Mouse (Mus musculus) stomach, embryonic 14.5 days (tissue): ENCODE measurements around the gene Nadk. TPM values are rescaled to one million over a fixed set of nuclear protein-coding genes. Genes with fewer than 3 reads are reported as not detected.
"Not testable (repeated sequence)": the region's sequence is repeated elsewhere in the genome, so short reads cannot be mapped to it uniquely, and the experiment has no call there.

Source experiments
- ATAC-seq: fragments of 200-750 bp; cut with Nextera tagmentation; 2 replicates; pipeline ENCODE4 v1.8.0; 2017; ENCODE audit warnings: low read depth, moderate TSS enrichment; ENCODE audit not compliant: insufficient number of reproducible peaks, insufficient read depth, low FRiP score
- H3K27ac ChIP-seq: fragments of 300-500 bp; sonication (generic); 2 replicates; pipeline ENCODE4 v1.5.1; 2014; ENCODE audit warnings: mild to moderate bottlenecking, low read length, moderate library complexity, mixed read lengths
- H3K27me3 ChIP-seq: fragments of 300-500 bp; sonication (generic); 2 replicates; pipeline ENCODE4 v1.6.1; 2014; ENCODE audit warnings: low read length, control low read depth, mixed read lengths; ENCODE audit not compliant: control insufficient read depth, insufficient read depth
- H3K36me3 ChIP-seq: fragments of 300-500 bp; sonication (generic); 2 replicates; pipeline ENCODE4 v1.6.1; 2014; ENCODE audit warnings: mild to moderate bottlenecking, control low read depth, low read length, moderate library complexity, mixed read lengths; ENCODE audit not compliant: control insufficient read depth, insufficient read depth
- H3K4me1 ChIP-seq: fragments of 300-500 bp; sonication (generic); 2 replicates; pipeline ENCODE4 v1.6.1; 2014; ENCODE audit warnings: low read length, control low read depth, mixed read lengths; ENCODE audit not compliant: control insufficient read depth, insufficient read depth
- H3K4me2 ChIP-seq: fragments of 300-500 bp; sonication (generic); replicated peaks from 2 replicates; pipeline ENCODE4 v1.6.1; 2014; ENCODE audit warnings: low read depth, low read length, control low read depth
- H3K4me3 ChIP-seq: fragments of 300-500 bp; sonication (generic); 2 replicates; pipeline ENCODE4 v1.5.1; 2014; ENCODE audit warnings: low read depth, low read length, control low read depth
- H3K9ac ChIP-seq: fragments of 300-500 bp; sonication (generic); replicated peaks from 2 replicates; pipeline ENCODE4 v1.6.1; 2014; ENCODE audit warnings: low read depth, mild to moderate bottlenecking, control low read depth, low read length, moderate library complexity, mixed read lengths
- H3K9me3 ChIP-seq: fragments of 300-500 bp; sonication (generic); 2 replicates; pipeline ENCODE4 v1.6.1; 2016; ENCODE audit warnings: low read depth, low read length, control low read depth; ENCODE audit not compliant: control insufficient read depth
- WGBS: fragments of 180-500 bp; shearing (Covaris S2); extraction: QIAGEN DNeasy Blood & Tissue Kit; methylation state at CpG from one replicate; pipeline ENCODE4 v1.1.7; 2014; 5-methylcytosine and 5-hydroxymethylcytosine counted together
- polyA plus RNA-seq: library from polyadenylated mRNA; unstranded; fragments of >200 nt; fragmentation: Nextera tagmentation; extraction: Ambion mirVana; gene quantifications from 2 replicates; pipeline ENCODE4 v1.2.1, GENCODE M21; 2014

Nadk gene
- polyA plus RNA-seq, 1 experiment from 2014 or later, result 78.4 TPM

DNA sequence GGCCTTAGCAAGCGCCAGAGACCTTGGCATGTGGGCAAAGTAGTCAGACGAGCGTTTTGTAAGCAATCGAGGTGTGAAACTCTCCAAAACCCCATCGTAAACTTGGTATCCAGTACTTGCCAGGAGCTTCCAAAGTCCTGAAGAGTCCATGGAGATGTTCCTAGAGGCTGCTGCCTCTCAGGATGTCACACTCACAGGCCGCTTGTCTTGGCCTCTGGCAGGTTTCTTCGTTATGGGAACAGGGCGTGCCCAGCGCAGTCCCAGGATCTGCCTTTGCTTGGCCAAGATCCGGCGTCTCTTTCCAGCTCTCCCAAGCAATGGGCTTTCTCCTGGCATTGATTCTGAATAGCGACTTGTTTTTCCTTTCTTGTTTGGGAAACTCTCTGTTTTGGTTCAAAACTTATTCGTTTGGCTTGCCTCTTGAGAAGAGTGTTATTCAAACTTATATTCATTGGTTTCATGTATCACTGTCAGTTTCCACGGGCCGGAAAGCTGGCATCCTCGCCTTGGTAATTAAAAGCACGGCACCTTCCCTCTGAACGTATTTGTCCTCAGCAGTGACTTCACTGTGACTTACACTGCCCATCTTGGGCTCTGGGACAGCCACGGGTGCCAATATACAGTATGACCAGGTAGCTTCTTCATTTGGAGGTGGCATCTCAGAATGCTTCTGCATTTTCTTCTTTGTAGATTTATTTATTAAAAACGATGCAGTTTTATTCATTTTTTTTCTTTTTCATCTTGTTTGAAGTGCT lies 2.3 kb downstream of the Nadk start:
- Histone ChIP-seq H3K9ac (peak overlapping the region; percentile 63), H3K4me2 (peak overlapping the region; percentile 89), H3K9me3 (no peaks in the 10 kb centered on the region), H3K36me3 (peaks cover 15% of the 10 kb centered on the region; the same call in 1 of the 2 replicates), H3K27me3 (no peaks in the 10 kb centered on the region), H3K4me1 (peaks cover 37% of the 10 kb centered on the region), H3K4me3 (peak overlapping the region; percentile 54), H3K27ac (peak overlapping the region; percentile 80)
- no peak for ATAC-seq
- 14% methylated on average over 20 of the region's 20 CpGs for WGBS

DNA sequence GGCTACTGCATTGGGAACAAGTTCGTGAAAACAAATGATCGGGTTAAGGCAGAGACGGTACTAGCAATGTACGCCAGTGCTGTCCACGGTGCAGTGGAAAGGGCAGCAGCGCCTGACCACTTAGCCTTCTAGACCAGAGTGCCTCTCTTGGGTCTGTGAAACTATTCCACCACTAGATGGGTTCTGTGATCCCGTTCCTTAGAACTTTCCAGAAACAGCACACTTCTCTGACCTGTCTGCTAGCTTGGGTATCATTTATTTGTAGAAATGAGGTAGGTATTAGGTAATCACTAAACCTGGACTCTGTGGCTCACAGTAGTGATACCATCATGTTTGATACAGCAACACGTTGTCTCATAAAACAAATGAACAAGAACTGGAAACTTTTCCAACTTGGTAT lies 4.4 kb downstream of the Nadk start:
- Histone ChIP-seq H3K36me3 (no peaks in the 10 kb centered on the region), H3K27ac (no peak overlapping the region), H3K9me3 (no peaks in the 10 kb centered on the region), H3K4me2 (no peak overlapping the region), H3K27me3 (no peaks in the 10 kb centered on the region), H3K4me3 (no peak overlapping the region), H3K9ac (no peak overlapping the region), H3K4me1 (peaks cover 29% of the 10 kb centered on the region)
- 39% methylated on average over 8 of the region's 8 CpGs for WGBS
- no peak for ATAC-seq

DNA sequence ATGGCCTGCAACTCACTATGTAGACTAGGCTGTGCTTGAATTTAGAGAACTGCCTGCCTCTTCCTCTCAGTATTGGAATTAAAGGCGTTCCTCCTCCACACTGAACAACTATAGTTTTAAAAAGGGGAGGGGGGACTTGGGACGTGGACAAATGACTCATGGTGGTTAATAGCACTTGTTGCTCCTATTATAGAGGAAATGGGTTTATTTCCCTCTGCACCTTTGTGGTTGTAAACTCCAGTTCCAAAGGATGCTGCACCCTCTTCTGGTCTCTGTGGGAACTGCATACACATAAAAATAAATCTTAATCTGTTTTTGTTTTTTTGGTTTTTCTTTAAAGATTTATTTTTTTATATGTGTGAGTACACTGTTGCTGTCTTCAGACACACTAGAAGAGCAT lies 6.0 kb downstream of the Nadk start:
- Histone ChIP-seq H3K4me1 (peaks cover 16% of the 10 kb centered on the region), H3K27ac (no peak overlapping the region), H3K9ac (no peak overlapping the region), H3K4me3 (no peak overlapping the region), H3K9me3 (no peaks in the 10 kb centered on the region), H3K4me2 (no peak overlapping the region), H3K27me3 (no peaks in the 10 kb centered on the region), H3K36me3 (no peaks in the 10 kb centered on the region)
- no peak for ATAC-seq
- WGBS, result 40% methylated on average over 2 of the region's 2 CpGs

DNA sequence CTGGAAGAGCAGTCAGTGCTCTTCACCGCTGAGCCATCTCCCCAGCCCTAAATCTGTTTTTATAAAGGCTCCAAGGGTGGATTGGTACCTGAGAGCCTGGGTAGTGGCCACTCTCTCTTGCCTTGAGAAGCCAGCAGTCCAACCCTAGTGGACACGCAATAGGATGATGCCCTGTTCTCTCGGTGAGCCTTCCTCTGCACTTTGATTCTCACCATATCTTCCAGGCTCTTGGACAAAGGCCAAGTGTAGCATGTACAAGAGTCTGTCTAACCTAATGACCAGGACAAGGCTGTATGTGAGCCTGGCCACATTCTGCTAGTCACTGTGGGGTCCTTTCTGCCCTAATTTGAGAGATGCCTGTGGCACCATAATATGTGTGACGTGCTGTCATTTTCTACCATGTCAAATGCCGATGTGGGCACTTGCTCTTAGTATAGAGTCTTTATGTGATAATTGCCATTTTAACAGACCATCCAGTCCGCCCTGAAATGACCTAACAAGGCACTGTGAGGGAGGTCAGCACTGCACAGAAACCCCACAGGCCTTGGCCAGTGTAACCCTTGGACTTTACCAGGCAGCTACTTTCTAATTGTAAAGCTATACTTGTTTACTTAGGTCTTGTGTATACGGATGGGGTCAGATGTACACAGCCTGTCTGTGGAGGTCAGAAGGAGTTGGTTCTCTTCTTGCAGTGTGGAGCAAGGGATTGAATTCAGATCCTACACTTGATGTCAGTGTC lies 6.6 kb downstream of the Nadk start:
- no peak overlapping the region for H3K4me3 ChIP-seq
- peaks cover 16% of the 10 kb centered on the region for H3K4me1 ChIP-seq
- no peak overlapping the region for H3K27ac ChIP-seq
- no peaks in the 10 kb centered on the region for H3K9me3 ChIP-seq
- no peak overlapping the region for H3K9ac ChIP-seq
- H3K36me3 ChIP-seq, result no peaks in the 10 kb centered on the region
- H3K27me3 ChIP-seq, result no peaks in the 10 kb centered on the region
- no peak overlapping the region for H3K4me2 ChIP-seq
- 83% methylated on average over 7 of the region's 7 CpGs for WGBS
- ATAC-seq, result no peak

DNA sequence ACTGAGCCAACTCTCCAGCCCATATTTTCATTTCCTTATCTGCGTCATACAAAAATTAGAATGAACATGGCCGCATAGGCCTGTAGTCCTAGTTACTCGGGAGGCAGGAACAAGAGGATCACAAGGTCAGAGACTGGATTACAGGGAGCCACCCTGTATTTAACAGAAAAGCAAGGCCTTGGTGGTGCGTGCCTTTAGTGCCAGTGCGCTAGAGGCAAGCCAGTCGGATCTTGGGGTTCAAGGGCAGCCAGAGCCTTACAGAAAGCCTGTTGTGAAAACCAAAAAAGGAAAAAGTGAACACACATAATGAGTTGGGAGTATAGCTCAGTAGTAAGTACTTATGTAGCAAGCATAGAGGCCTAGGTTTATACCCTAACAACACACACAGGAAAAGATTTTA lies 7.6 kb downstream of the Nadk start:
- Histone ChIP-seq H3K4me1 (peaks cover 10% of the 10 kb centered on the region), H3K36me3 (no peaks in the 10 kb centered on the region), H3K9me3 (no peaks in the 10 kb centered on the region), H3K27me3 (no peaks in the 10 kb centered on the region), H3K9ac (no peak overlapping the region), H3K4me3 (no peak overlapping the region), H3K4me2 (no peak overlapping the region), H3K27ac (no peak overlapping the region)
- no peak for ATAC-seq
- WGBS, result 95% methylated on average over 6 of the region's 6 CpGs

DNA sequence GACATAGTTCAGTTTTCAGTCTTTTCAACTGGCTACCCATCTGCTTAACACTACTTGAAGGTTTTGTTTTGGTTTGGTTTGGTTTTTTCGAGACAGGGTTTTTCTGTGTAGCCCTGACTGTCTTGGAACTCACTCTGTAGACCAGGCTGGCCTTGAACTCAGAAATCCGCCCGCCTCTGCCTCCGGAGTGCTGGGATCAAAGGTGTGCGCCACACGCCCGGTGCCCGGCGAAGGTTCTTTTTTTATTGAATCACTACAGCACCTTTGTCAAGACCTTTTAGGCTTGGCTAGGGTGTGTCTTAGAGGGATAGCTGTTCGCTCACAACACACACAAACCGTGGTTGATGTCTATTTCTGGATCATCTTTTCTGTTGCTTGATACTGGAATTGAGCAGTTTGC lies 8.1 kb downstream of the Nadk start:
- not testable (repeated sequence) for H3K36me3 ChIP-seq, H3K4me3 ChIP-seq, H3K4me2 ChIP-seq, H3K27ac ChIP-seq, H3K9ac ChIP-seq, H3K27me3 ChIP-seq, ATAC-seq, H3K9me3 ChIP-seq, H3K4me1 ChIP-seq
- 89% methylated on average over 11 of the region's 11 CpGs for WGBS

DNA sequence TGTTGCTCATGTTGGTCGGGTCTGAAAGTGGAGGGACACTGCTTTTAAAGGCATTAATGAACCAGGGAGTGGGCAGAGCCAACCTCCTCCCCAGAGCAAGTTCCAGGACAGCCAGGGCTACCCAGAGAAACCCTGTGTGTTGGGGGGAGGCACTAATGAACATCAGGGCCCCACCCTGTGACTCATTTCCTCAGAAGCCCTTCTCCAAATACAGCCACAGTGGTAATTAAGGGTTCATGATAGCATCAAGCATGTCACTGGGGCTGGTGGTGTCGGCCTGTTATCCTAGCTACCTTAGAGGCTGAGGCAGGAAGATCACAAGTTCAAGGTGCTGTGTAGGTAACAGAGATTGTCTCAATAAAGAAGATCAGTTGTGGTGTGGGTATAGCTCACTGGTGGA lies 9.3 kb downstream of the Nadk start:
- H3K9ac ChIP-seq, result no peak overlapping the region
- no peak for ATAC-seq
- no peaks in the 10 kb centered on the region for H3K9me3 ChIP-seq
- H3K27me3 ChIP-seq, result no peaks in the 10 kb centered on the region
- WGBS, result 81% methylated on average over 2 of the region's 2 CpGs
- no peak overlapping the region for H3K4me3 ChIP-seq
- H3K27ac ChIP-seq, result no peak overlapping the region
- H3K4me1 ChIP-seq, result 0 out of 2 replicates have a peak, but pooled peaks cover under 1% of the 10 kb centered on the region
- H3K36me3 ChIP-seq, result no peaks in the 10 kb centered on the region; the same call in 1 of the 2 replicates
- H3K4me2 ChIP-seq, result no peak overlapping the region

DNA sequence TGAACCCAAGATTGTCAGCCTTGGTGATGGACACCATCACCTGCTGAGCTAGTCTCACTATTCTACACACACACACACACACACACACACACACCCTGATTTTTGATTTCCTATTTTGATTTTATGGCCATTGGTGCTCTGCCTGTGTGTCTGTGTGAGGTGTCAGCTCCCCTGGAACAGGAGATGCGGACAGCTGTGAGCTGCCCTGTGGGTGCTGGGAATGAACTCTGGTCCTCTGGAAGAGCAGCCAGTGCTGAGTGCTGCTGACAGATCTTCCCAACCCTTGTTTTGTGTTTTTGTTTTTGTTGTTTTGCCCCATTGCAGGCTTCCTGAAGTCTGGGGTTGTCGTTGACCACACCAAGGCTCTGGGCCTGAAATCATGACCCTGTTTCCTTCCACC lies 11.0 kb downstream of the Nadk start:
- Histone ChIP-seq H3K27me3 (no peaks in the 10 kb centered on the region), H3K27ac (no peak overlapping the region), H3K9me3 (no peaks in the 10 kb centered on the region), H3K4me2 (no peak overlapping the region), H3K9ac (no peak overlapping the region), H3K36me3 (peaks cover 11% of the 10 kb centered on the region), H3K4me3 (no peak overlapping the region), H3K4me1 (no peaks in the 10 kb centered on the region)
- ATAC-seq, result no peak
- WGBS, result 89% methylated on average over 2 of the region's 2 CpGs
